Mouse (Mus musculus) liver, embryonic 12.5 days (tissue): ENCODE results near the gene Ssh2. TPM values are rescaled to one million over a fixed set of nuclear protein-coding genes. Genes with fewer than 3 reads are reported as not detected.

ENCODE experiments used
- ATAC-seq: fragments of 200-750 bp; cut with Nextera tagmentation; 2 replicates; pipeline ENCODE4 v1.8.0; 2017; ENCODE audit warnings: moderate number of reproducible peaks, mild to moderate bottlenecking, moderate library complexity
- H3K27ac ChIP-seq: fragments of 300-500 bp; sonication (generic); 2 replicates; pipeline ENCODE4 v1.5.1; 2016; ENCODE audit warnings: mild to moderate bottlenecking
- H3K27me3 ChIP-seq: fragments of 300-500 bp; sonication (generic); replicated peaks from 2 replicates; pipeline ENCODE4 v1.6.1; 2016; ENCODE audit warnings: mild to moderate bottlenecking, moderate library complexity
- H3K36me3 ChIP-seq: fragments of 300-500 bp; sonication (generic); 2 replicates; pipeline ENCODE4 v1.6.1; 2016; ENCODE audit warnings: mild to moderate bottlenecking, moderate library complexity
- H3K4me1 ChIP-seq: fragments of 300-500 bp; sonication (generic); 2 replicates; pipeline ENCODE4 v1.6.1; 2016
- H3K4me2 ChIP-seq: fragments of 300-500 bp; sonication (generic); 2 replicates; pipeline ENCODE4 v1.6.1; 2016; ENCODE audit warnings: mild to moderate bottlenecking, moderate library complexity
- H3K4me3 ChIP-seq: fragments of 300-500 bp; sonication (generic); 2 replicates; pipeline ENCODE4 v1.5.1; 2016; ENCODE audit warnings: mild to moderate bottlenecking, moderate library complexity
- H3K9ac ChIP-seq: fragments of 300-500 bp; sonication (generic); 2 replicates; pipeline ENCODE4 v1.6.1; 2016; ENCODE audit warnings: mild to moderate bottlenecking, moderate library complexity
- H3K9me3 ChIP-seq: fragments of 300-500 bp; sonication (generic); replicated peaks from 2 replicates; pipeline ENCODE4 v1.6.1; 2016; ENCODE audit warnings: mild to moderate bottlenecking, moderate library complexity
- WGBS: fragments of 180-500 bp; shearing (Covaris S2); methylation state at CpG from one replicate; pipeline ENCODE4 v1.1.7; 2016; ENCODE audit not compliant: insufficient replicate concordance; 5-methylcytosine and 5-hydroxymethylcytosine counted together
- polyA plus RNA-seq: library from polyadenylated mRNA; unstranded; fragments of >200 nt; fragmentation: Nextera tagmentation; extraction: Ambion mirVana; gene quantifications from 2 replicates; pipeline ENCODE4 v1.2.1, GENCODE M21; 2016

The Ssh2 gene
- polyA plus RNA-seq, 1 experiment from 2014 or later: 6.8 TPM

GRCm38 (mm10) chr11:77363476-77363875 lies 147.4 kb downstream of the Ssh2 start:
- no peaks in the 10 kb centered on the region for H3K9me3 ChIP-seq
- ATAC-seq: no peak
- no peak overlapping the region for H3K9ac ChIP-seq
- no peak overlapping the region for H3K27ac ChIP-seq
- H3K27me3 ChIP-seq: no peaks in the 10 kb centered on the region
- H3K4me1 ChIP-seq: peaks cover 15% of the 10 kb centered on the region
- 31% methylated on average over 2 of the region's 2 CpGs for WGBS
- H3K4me2 ChIP-seq: no peak overlapping the region
- no peaks in the 10 kb centered on the region for H3K36me3 ChIP-seq
- no peak overlapping the region for H3K4me3 ChIP-seq

GRCm38 (mm10) chr11:77364376-77364775 lies 148.3 kb downstream of the Ssh2 start:
- Histone ChIP-seq H3K4me3 (no peak overlapping the region), H3K4me1 (peaks cover 23% of the 10 kb centered on the region), H3K27ac (no peak overlapping the region), H3K36me3 (no peaks in the 10 kb centered on the region), H3K9ac (no peak overlapping the region), H3K9me3 (no peaks in the 10 kb centered on the region), H3K27me3 (no peaks in the 10 kb centered on the region), H3K4me2 (no peak overlapping the region)
- ATAC-seq: no peak
- WGBS: 51% methylated on average over 1 of the region's 1 CpGs

- Histone ChIP-seq H3K27me3 (no peaks in the 10 kb centered on the region), H3K4me2 (no peak overlapping the region), H3K9ac (no peak overlapping the region), H3K36me3 (no peaks in the 10 kb centered on the region), H3K27ac (no peak overlapping the region), H3K4me1 (peaks cover 31% of the 10 kb centered on the region), H3K4me3 (no peak overlapping the region), H3K9me3 (no peaks in the 10 kb centered on the region)
- 73% methylated on average over 6 of the region's 6 CpGs for WGBS
- no peak for ATAC-seq
Measured at GRCm38 (mm10) chr11:77365706-77366386, 149.8 kb downstream of the Ssh2 start.

- Histone ChIP-seq H3K4me3 (no peak overlapping the region), H3K4me1 (peaks cover 48% of the 10 kb centered on the region), H3K9ac (no peak overlapping the region), H3K27me3 (no peaks in the 10 kb centered on the region), H3K27ac (no peak overlapping the region), H3K9me3 (no peaks in the 10 kb centered on the region), H3K36me3 (no peaks in the 10 kb centered on the region), H3K4me2 (no peak overlapping the region)
- no peak for ATAC-seq
- 85% methylated on average over 9 of the region's 9 CpGs for WGBS
Measured at GRCm38 (mm10) chr11:77367541-77368270, 151.6 kb downstream of the Ssh2 start.

- H3K4me3 ChIP-seq: no peak overlapping the region
- ATAC-seq: no peak
- H3K36me3 ChIP-seq: no peaks in the 10 kb centered on the region
- no peak overlapping the region for H3K4me2 ChIP-seq
- no peak overlapping the region for H3K9ac ChIP-seq
- H3K27ac ChIP-seq: no peak overlapping the region
- WGBS: 19% methylated on average over 2 of the region's 2 CpGs
- no peaks in the 10 kb centered on the region for H3K9me3 ChIP-seq
- no peaks in the 10 kb centered on the region for H3K27me3 ChIP-seq
- H3K4me1 ChIP-seq: peaks cover 44% of the 10 kb centered on the region
Measured at GRCm38 (mm10) chr11:77369188-77369840, 153.2 kb downstream of the Ssh2 start.

GRCm38 (mm10) chr11:77369841-77370191 lies 153.7 kb downstream of the Ssh2 start:
- Histone ChIP-seq H3K27ac (peak overlapping the region; percentile 64; the same call in 1 of the 2 replicates), H3K9ac (no peak overlapping the region), H3K4me3 (no peak overlapping the region), H3K27me3 (no peaks in the 10 kb centered on the region), H3K36me3 (no peaks in the 10 kb centered on the region), H3K4me1 (peaks cover 44% of the 10 kb centered on the region), H3K4me2 (no peak overlapping the region), H3K9me3 (no peaks in the 10 kb centered on the region)
- peak; percentile 40 for ATAC-seq
- 27% methylated on average over 2 of the region's 2 CpGs for WGBS

GRCm38 (mm10) chr11:77371088-77371487 lies 155.0 kb downstream of the Ssh2 start:
- ATAC-seq: no peak
- peaks cover 44% of the 10 kb centered on the region for H3K4me1 ChIP-seq
- no peaks in the 10 kb centered on the region for H3K36me3 ChIP-seq
- 22% methylated on average over 3 of the region's 3 CpGs for WGBS
- H3K27ac ChIP-seq: peak overlapping the region; percentile 62; the same call in 1 of the 2 replicates
- H3K27me3 ChIP-seq: no peaks in the 10 kb centered on the region
- H3K4me2 ChIP-seq: no peak overlapping the region
- H3K9ac ChIP-seq: no peak overlapping the region
- no peak overlapping the region for H3K4me3 ChIP-seq
- H3K9me3 ChIP-seq: no peaks in the 10 kb centered on the region

GRCm38 (mm10) chr11:77371696-77372095 lies 155.6 kb downstream of the Ssh2 start:
- Histone ChIP-seq H3K9me3 (no peaks in the 10 kb centered on the region), H3K27ac (peak overlapping the region; percentile 45; the same call in 1 of the 2 replicates), H3K36me3 (no peaks in the 10 kb centered on the region), H3K9ac (no peak overlapping the region), H3K4me2 (peak overlapping the region; percentile 36; the same call in 1 of the 2 replicates), H3K27me3 (no peaks in the 10 kb centered on the region), H3K4me1 (peaks cover 44% of the 10 kb centered on the region), H3K4me3 (no peak overlapping the region)
- ATAC-seq: no peak

GRCm38 (mm10) chr11:77372196-77372904 lies 156.3 kb downstream of the Ssh2 start:
- H3K27ac ChIP-seq: peak overlapping the region; percentile 34; the same call in 1 of the 2 replicates
- ATAC-seq: no peak
- H3K27me3 ChIP-seq: no peaks in the 10 kb centered on the region
- no peak overlapping the region for H3K9ac ChIP-seq
- WGBS: 18% methylated on average over 8 of the region's 8 CpGs
- H3K4me1 ChIP-seq: peaks cover 44% of the 10 kb centered on the region
- no peak overlapping the region for H3K4me3 ChIP-seq
- H3K4me2 ChIP-seq: peak overlapping the region; percentile 36
- H3K36me3 ChIP-seq: no peaks in the 10 kb centered on the region
- H3K9me3 ChIP-seq: no peaks in the 10 kb centered on the region

- Histone ChIP-seq H3K27ac (no peak overlapping the region), H3K36me3 (no peaks in the 10 kb centered on the region), H3K4me2 (no peak overlapping the region), H3K4me1 (peaks cover 4% of the 10 kb centered on the region; the same call in 1 of the 2 replicates), H3K9me3 (no peaks in the 10 kb centered on the region), H3K9ac (no peak overlapping the region), H3K4me3 (no peak overlapping the region), H3K27me3 (no peaks in the 10 kb centered on the region)
- no peak for ATAC-seq
- WGBS: 72% methylated on average over 2 of the region's 2 CpGs
Measured at GRCm38 (mm10) chr11:77378622-77379021, 162.5 kb downstream of the Ssh2 start.

GRCm38 (mm10) chr11:77381174-77381573 lies 165.1 kb downstream of the Ssh2 start:
- 78% methylated on average over 3 of the region's 3 CpGs for WGBS
- H3K27ac ChIP-seq: no peak overlapping the region
- H3K4me2 ChIP-seq: no peak overlapping the region
- no peaks in the 10 kb centered on the region for H3K27me3 ChIP-seq
- no peak overlapping the region for H3K9ac ChIP-seq
- ATAC-seq: no peak
- H3K36me3 ChIP-seq: no peaks in the 10 kb centered on the region
- no peak overlapping the region for H3K4me3 ChIP-seq
- H3K9me3 ChIP-seq: no peaks in the 10 kb centered on the region
- peaks cover 26% of the 10 kb centered on the region for H3K4me1 ChIP-seq

- no peak overlapping the region for H3K27ac ChIP-seq
- no peaks in the 10 kb centered on the region for H3K27me3 ChIP-seq
- H3K9me3 ChIP-seq: no peaks in the 10 kb centered on the region
- 40% methylated on average over 3 of the region's 3 CpGs for WGBS
- peaks cover 8% of the 10 kb centered on the region for H3K36me3 ChIP-seq
- peaks cover 26% of the 10 kb centered on the region for H3K4me1 ChIP-seq
- no peak overlapping the region for H3K4me2 ChIP-seq
- no peak overlapping the region for H3K9ac ChIP-seq
- ATAC-seq: no peak
- H3K4me3 ChIP-seq: no peak overlapping the region
Measured at GRCm38 (mm10) chr11:77384151-77384550, 168.1 kb downstream of the Ssh2 start.
